Mouse (Mus musculus): ENCODE measurements around the gene Slc9a1.

- no peak for TF ChIP-seq CTCF (IDR thresholded peaks at IDR 0.05; ENCODE audit: control insufficient read depth, insufficient read depth, insufficient replicate concordance, low read depth, low read length)
- TF ChIP-seq POLR2A (IDR thresholded peaks at IDR 0.05; ENCODE audit: control insufficient read depth, low read depth, low read length): no peak
These were observed 9.5 kb downstream of the Slc9a1 start for GRCm38 (mm10) chr4:133379046-133379347.

Measured in testis, adult 2 months (tissue).